Mouse (Mus musculus) liver, embryonic 16.5 days (tissue): ENCODE results near the gene Atp2b2. TPM values are rescaled to one million over a fixed set of nuclear protein-coding genes. Genes with fewer than 3 reads are reported as not detected.

ENCODE experiments used
- ATAC-seq: fragments of 200-750 bp; cut with Nextera tagmentation; 2 replicates; pipeline ENCODE4 v1.8.0; 2017; ENCODE audit warnings: low read depth, mild to moderate bottlenecking, moderate number of reproducible peaks, moderate library complexity
- H3K27ac ChIP-seq: fragments of 300-500 bp; sonication (generic); 2 replicates; pipeline ENCODE4 v1.5.1; 2014; ENCODE audit warnings: mild to moderate bottlenecking, low read length
- H3K27me3 ChIP-seq: fragments of 300-500 bp; sonication (generic); 2 replicates; pipeline ENCODE4 v1.6.1; 2014; ENCODE audit warnings: low read depth, low read length, mixed read lengths; ENCODE audit not compliant: control insufficient read depth, insufficient read depth
- H3K36me3 ChIP-seq: fragments of 300-500 bp; sonication (generic); 2 replicates; pipeline ENCODE4 v1.6.1; 2014; ENCODE audit warnings: mild to moderate bottlenecking; ENCODE audit not compliant: control insufficient read depth, insufficient read depth
- H3K4me1 ChIP-seq: fragments of 300-500 bp; sonication (generic); 2 replicates; pipeline ENCODE4 v1.6.1; 2014; ENCODE audit warnings: low read depth, low read length, mixed read lengths; ENCODE audit not compliant: control insufficient read depth
- H3K4me2 ChIP-seq: fragments of 300-500 bp; sonication (generic); 2 replicates; pipeline ENCODE4 v1.6.1; 2014; ENCODE audit warnings: low read depth, low read length, mixed read lengths
- H3K4me3 ChIP-seq: fragments of 300-500 bp; sonication (generic); 2 replicates; pipeline ENCODE4 v1.5.1; 2014; ENCODE audit warnings: low read depth, mild to moderate bottlenecking, low read length
- H3K9ac ChIP-seq: fragments of 300-500 bp; sonication (generic); 2 replicates; pipeline ENCODE4 v1.6.1; 2014; ENCODE audit warnings: low read depth, low read length
- H3K9me3 ChIP-seq: fragments of 300-500 bp; sonication (generic); replicated peaks from 2 replicates; pipeline ENCODE4 v1.6.1; 2016; ENCODE audit warnings: low read length; ENCODE audit not compliant: control insufficient read depth
- WGBS: fragments of 180-500 bp; shearing (Covaris S2); extraction: QIAGEN DNeasy Blood & Tissue Kit; methylation state at CpG from one replicate; pipeline ENCODE4 v1.1.7; 2014; ENCODE audit not compliant: insufficient replicate concordance; 5-methylcytosine and 5-hydroxymethylcytosine counted together
- polyA plus RNA-seq: library from polyadenylated mRNA; unstranded; fragments of >200 nt; fragmentation: Nextera tagmentation; extraction: Ambion mirVana; gene quantifications from 2 replicates; pipeline ENCODE4 v1.2.1, GENCODE M21; 2015

The Atp2b2 gene
- polyA plus RNA-seq, 1 experiment from 2014 or later = 2.6 TPM

- Histone ChIP-seq H3K9ac (no peak overlapping the region), H3K4me3 (no peak overlapping the region), H3K27ac (no peak overlapping the region), H3K27me3 (no peaks in the 10 kb centered on the region), H3K4me2 (0 out of 2 replicates have a peak overlapping the region, but pooled peaks have one; percentile 17), H3K9me3 (no peaks in the 10 kb centered on the region), H3K36me3 (no peaks in the 10 kb centered on the region), H3K4me1 (no peaks in the 10 kb centered on the region)
- ATAC-seq = no peak
- 60% methylated on average over 19 of the region's 19 CpGs for WGBS
Measured at GRCm38 (mm10) chr6:113957232-113957940, 85.0 kb downstream of the Atp2b2 start.

GRCm38 (mm10) chr6:113947515-113947914, 94.9 kb downstream of the Atp2b2 start:
- Histone ChIP-seq H3K4me1 (no peaks in the 10 kb centered on the region), H3K4me3 (no peak overlapping the region), H3K27ac (no peak overlapping the region), H3K27me3 (no peaks in the 10 kb centered on the region), H3K4me2 (no peak overlapping the region), H3K9ac (no peak overlapping the region), H3K9me3 (no peaks in the 10 kb centered on the region), H3K36me3 (no peaks in the 10 kb centered on the region)
- 62% methylated on average over 8 of the region's 8 CpGs for WGBS
- ATAC-seq = no peak

GRCm38 (mm10) chr6:113942355-113942754, 100.1 kb downstream of the Atp2b2 start:
- H3K27ac ChIP-seq = no peak overlapping the region
- H3K9ac ChIP-seq = no peak overlapping the region
- no peak overlapping the region for H3K4me2 ChIP-seq
- H3K27me3 ChIP-seq = no peaks in the 10 kb centered on the region
- H3K4me1 ChIP-seq = no peaks in the 10 kb centered on the region
- WGBS = 47% methylated on average over 12 of the region's 12 CpGs
- no peaks in the 10 kb centered on the region for H3K36me3 ChIP-seq
- H3K4me3 ChIP-seq = no peak overlapping the region
- no peak for ATAC-seq
- no peaks in the 10 kb centered on the region for H3K9me3 ChIP-seq

- 52% methylated on average over 5 of the region's 5 CpGs for WGBS
- no peaks in the 10 kb centered on the region for H3K27me3 ChIP-seq
- no peak overlapping the region for H3K4me2 ChIP-seq
- no peaks in the 10 kb centered on the region for H3K36me3 ChIP-seq
- H3K4me1 ChIP-seq = no peaks in the 10 kb centered on the region
- no peaks in the 10 kb centered on the region for H3K9me3 ChIP-seq
- no peak overlapping the region for H3K9ac ChIP-seq
- H3K27ac ChIP-seq = no peak overlapping the region
- no peak for ATAC-seq
- no peak overlapping the region for H3K4me3 ChIP-seq
Measured at GRCm38 (mm10) chr6:113941324-113941723, 101.1 kb downstream of the Atp2b2 start.

- H3K4me2 ChIP-seq = no peak overlapping the region
- ATAC-seq = no peak
Measured at GRCm38 (mm10) chr6:113939442-113939841, 103.0 kb downstream of the Atp2b2 start.

GRCm38 (mm10) chr6:113936811-113937508, 105.5 kb downstream of the Atp2b2 start:
- H3K27me3 ChIP-seq = no peaks in the 10 kb centered on the region
- H3K9me3 ChIP-seq = no peaks in the 10 kb centered on the region
- no peak for ATAC-seq
- 32% methylated on average over 6 of the region's 6 CpGs for WGBS
- no peak overlapping the region for H3K27ac ChIP-seq
- no peak overlapping the region for H3K4me3 ChIP-seq
- H3K36me3 ChIP-seq = no peaks in the 10 kb centered on the region
- no peaks in the 10 kb centered on the region for H3K4me1 ChIP-seq
- no peak overlapping the region for H3K9ac ChIP-seq
- no peak overlapping the region for H3K4me2 ChIP-seq

More at GRCm38 (mm10) chr6:113939442-113939841, 103.0 kb downstream of the Atp2b2 start:
- no peak overlapping the region for H3K4me3 ChIP-seq
- H3K27me3 ChIP-seq = no peaks in the 10 kb centered on the region
- no peaks in the 10 kb centered on the region for H3K9me3 ChIP-seq
- no peak overlapping the region for H3K27ac ChIP-seq
- no peaks in the 10 kb centered on the region for H3K4me1 ChIP-seq
- 64% methylated on average over 8 of the region's 8 CpGs for WGBS
- H3K36me3 ChIP-seq = no peaks in the 10 kb centered on the region
- H3K9ac ChIP-seq = no peak overlapping the region

GRCm38 (mm10) chr6:113936111-113936510, 106.3 kb downstream of the Atp2b2 start:
- H3K36me3 ChIP-seq = no peaks in the 10 kb centered on the region
- H3K4me3 ChIP-seq = no peak overlapping the region
- H3K9me3 ChIP-seq = no peaks in the 10 kb centered on the region
- WGBS = 49% methylated on average over 8 of the region's 8 CpGs
- H3K27me3 ChIP-seq = no peaks in the 10 kb centered on the region
- ATAC-seq = no peak
- H3K9ac ChIP-seq = no peak overlapping the region
- no peak overlapping the region for H3K4me2 ChIP-seq
- no peaks in the 10 kb centered on the region for H3K4me1 ChIP-seq
- H3K27ac ChIP-seq = no peak overlapping the region

GRCm38 (mm10) chr6:113934692-113935091, 107.7 kb downstream of the Atp2b2 start:
- H3K9me3 ChIP-seq = no peaks in the 10 kb centered on the region
- H3K27ac ChIP-seq = no peak overlapping the region
- H3K4me1 ChIP-seq = no peaks in the 10 kb centered on the region
- no peak overlapping the region for H3K9ac ChIP-seq
- ATAC-seq = no peak
- H3K27me3 ChIP-seq = no peaks in the 10 kb centered on the region
- WGBS = 43% methylated on average over 8 of the region's 8 CpGs
- no peak overlapping the region for H3K4me3 ChIP-seq
- H3K36me3 ChIP-seq = no peaks in the 10 kb centered on the region
- no peak overlapping the region for H3K4me2 ChIP-seq
